Mouse (Mus musculus) monocyte, adult 5-6 weeks (primary cell): ENCODE results near the gene Lypd8. TPM values are rescaled to one million over a fixed set of nuclear protein-coding genes. Genes with fewer than 3 reads are reported as not detected.

Experiments
- ATAC-seq: fragments of 153-309, 156-312 bp; replicated peaks from 2 replicates; pipeline ENCODE4 v1.8.0; 2017; ENCODE audit warnings: mild to moderate bottlenecking; ENCODE audit not compliant: low TSS enrichment, insufficient number of reproducible peaks, severe bottlenecking, poor library complexity, low FRiP score
- total RNA-seq: library from RNA; stranded (forward); fragments of 200-1000, 200-491, 200-594 nt; gene quantifications from 3 replicates; pipeline ENCODE4 v1.2.3, GENCODE M21; 2017

The Lypd8 gene
- total RNA-seq, 1 experiment from 2014 or later, result not detected

DNA sequence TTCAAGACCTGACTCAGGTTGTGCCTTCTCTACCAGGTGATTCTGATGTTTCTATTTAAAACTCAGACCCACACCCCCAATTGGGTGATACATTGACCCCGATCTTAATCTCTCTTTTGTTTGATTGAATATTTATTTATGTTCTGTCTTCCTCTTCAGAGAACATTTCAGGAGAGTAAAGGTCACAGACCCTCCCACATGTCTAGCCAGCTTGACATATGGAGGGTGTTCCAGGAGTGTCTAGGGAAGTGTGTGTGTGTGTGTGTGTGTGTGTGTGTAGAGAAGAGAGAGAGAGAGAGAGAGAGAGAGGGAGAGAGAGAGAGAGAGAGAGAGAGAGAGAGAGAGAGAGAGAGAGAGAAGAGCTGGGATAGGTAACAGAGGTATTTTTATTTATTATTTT, 1.2 kb upstream of the Lypd8 start:
- no peak for ATAC-seq

- ATAC-seq, result no peak
Observed at GRCm38 (mm10) chr11:58379516-58379915, 673 bp downstream of the Lypd8 start.

DNA sequence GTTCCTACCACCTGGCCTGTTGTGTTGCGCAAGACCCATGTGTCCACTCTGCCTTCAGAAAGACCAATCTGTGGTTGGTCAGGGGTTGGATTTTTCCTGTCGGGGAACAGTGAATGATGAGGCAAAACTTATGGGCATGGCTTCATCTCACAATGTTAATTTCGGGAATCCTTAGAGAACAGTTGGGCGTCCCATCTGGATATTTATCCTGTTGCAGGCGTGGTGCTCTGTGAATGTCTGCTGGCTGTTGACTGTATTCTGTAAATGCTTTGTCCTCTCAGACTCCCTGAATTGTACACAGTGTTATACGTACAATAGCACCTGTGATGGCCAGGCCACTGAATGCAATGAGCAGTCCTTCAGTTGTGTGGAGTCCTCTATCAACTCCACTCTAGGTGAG, 3.6 kb downstream of the Lypd8 start:
- ATAC-seq, result no peak

GRCm38 (mm10) chr11:58399985-58400645, 21.3 kb downstream of the Lypd8 start:
- ATAC-seq, result no peak

GRCm38 (mm10) chr11:58400655-58401054, 21.8 kb downstream of the Lypd8 start:
- no peak for ATAC-seq

DNA sequence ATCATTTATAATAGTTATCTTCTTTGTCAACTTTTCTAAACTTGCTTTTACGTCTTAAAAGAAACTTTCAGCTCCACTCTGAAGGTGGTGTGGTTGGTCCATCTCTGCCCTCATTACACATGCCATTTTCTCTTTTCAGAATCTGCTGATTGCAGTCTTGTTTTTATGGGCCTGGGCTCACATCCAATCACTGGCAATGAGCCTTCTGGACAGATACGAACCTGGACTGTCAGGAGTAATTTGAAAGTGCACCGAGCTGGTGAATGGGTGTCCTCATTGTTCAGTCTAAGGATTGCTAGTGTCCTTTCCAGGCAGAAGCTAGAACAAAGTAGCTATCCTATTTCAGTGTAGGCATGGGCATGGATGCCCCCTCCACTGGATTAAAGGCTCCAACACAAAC, 29.2 kb downstream of the Lypd8 start:
- ATAC-seq, result no peak

DNA sequence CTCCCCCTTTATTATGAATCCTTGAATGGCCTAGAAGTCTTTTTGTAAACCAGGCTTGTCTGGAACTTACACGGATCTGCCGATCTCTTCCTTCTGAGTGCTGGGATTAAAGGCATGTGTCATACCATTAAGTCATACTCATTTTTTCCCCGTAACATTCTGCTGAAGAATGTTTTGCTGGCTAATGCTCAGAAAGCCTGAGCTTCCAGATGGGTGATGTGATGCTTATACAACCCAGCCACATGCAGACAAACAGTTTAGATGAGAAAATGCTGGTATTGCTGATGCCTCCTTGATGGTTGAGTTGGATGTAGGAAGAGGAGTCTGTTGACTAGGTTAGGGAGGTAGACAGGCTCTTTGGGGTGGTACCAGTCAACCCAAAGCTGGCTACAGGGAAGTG, 39.5 kb downstream of the Lypd8 start:
- ATAC-seq, result no peak

DNA sequence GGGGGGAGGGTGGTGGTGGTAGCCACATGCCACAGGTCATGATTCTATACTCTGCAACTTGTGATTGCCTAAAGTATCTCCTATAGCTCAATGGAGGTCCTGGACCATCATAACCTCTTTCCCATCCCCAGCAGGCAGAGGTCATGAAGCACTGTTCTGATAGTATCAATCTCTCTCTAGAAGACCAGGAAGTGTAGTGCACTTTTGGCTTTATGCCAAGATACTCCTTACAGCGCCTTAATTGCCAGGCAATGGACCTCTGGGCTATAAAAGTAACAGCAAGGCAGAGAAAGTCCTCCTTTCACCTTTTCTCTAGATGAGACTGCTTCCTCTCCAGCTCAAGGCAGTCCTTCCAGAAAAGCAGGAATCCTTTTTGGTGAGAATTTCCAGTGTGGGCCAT, 42.0 kb downstream of the Lypd8 start, which contains the start of gene 1810065E05Rik:
TSS of gene 1810065E05Rik (plus strand) at position 297 of the 400 bp plus-strand sequence.
- no peak for ATAC-seq

DNA sequence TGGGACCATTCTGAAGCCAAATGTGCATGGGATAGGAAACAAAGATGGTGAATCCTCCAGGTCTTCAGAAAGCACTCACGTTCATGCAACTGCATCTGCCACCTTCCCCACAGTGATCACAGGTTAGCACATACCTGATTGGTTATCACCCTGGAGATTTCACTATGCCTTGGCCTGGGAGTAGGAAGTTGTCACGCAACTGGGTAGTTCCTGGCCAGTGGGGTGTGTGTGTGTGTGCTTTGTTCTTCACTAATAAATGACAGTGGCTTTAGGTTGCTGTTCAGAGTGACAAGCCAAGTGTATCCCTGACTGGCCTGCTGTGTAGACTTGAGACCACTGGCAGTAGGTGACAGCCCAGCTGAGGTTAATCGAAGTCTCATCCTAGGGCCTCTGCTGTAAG, 53.4 kb downstream of the Lypd8 start, which contains the start of gene Gm12253:
TSS of gene Gm12253 (plus strand) at position 301 of the 400 bp plus-strand sequence.
- no peak for ATAC-seq

DNA sequence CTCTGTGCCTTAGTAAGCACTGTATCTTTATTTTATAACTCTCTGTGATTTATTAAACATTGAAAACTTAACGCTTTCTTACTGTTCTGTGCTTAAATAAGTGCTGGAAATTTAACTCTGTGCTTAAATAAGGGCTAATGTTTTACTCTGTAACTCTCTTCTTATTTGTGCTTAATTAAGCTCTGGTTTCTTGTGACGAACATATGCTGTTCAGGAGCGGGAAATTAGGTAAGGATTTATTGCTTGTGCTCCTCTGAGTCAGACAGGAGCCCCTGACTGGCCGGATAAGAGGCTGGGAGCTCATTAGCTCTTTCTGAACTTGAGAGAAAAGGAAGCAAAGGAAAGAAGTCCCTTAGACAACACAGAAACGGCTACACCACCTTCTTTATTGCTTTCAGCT, 59.0 kb downstream of the Lypd8 start:
- ATAC-seq, result no peak

Other genes with a start within 250 kb of the Lypd8 start
- gene Gemin5, start 210.5 kb upstream of the Lypd8 start, total RNA-seq, result 7.1 to 12.0 TPM (median 7.2 TPM) in 3 replicates
- 19.8 to 46.1 TPM (median 30.4 TPM) in 3 replicates for gene Mrpl22, start 207.4 kb upstream of the Lypd8 start, total RNA-seq
- 18.7 to 31.1 TPM (median 19.5 TPM) in 3 replicates for gene Igtp, start 179.5 kb upstream of the Lypd8 start, total RNA-seq
- 8.8 to 21.7 TPM (median 12.9 TPM) in 3 replicates for gene Irgm2, start 179.4 kb upstream of the Lypd8 start, total RNA-seq
- not detected in 3 replicates for gene 4930438A08Rik, start 104.2 kb upstream of the Lypd8 start, total RNA-seq
- 8.4 to 17.0 TPM (median 9.2 TPM) in 3 replicates for gene Zfp692, start 72.0 kb upstream of the Lypd8 start, total RNA-seq
- 33.9 to 39.8 TPM (median 36.0 TPM) in 3 replicates for gene Zfp672, start 48.7 kb upstream of the Lypd8 start, total RNA-seq
- 21.3 to 28.1 TPM (median 21.4 TPM) in 3 replicates for gene Sh3bp5l, start 48.3 kb upstream of the Lypd8 start, total RNA-seq
- not detected in 3 replicates for gene 1810065E05Rik, start 42.1 kb downstream of the Lypd8 start, total RNA-seq
- gene Gm12253, start 53.5 kb downstream of the Lypd8 start, total RNA-seq, result not detected in 3 replicates
- gene Lypd9, start 73.9 kb downstream of the Lypd8 start, total RNA-seq, result not detected in 3 replicates
- not detected in 3 replicates for gene Olfr30, start 83.2 kb downstream of the Lypd8 start, total RNA-seq
- gene Olfr332, start 113.5 kb downstream of the Lypd8 start, total RNA-seq, result not detected in 3 replicates
- not detected in 3 replicates for gene Olfr331, start 123.5 kb downstream of the Lypd8 start, total RNA-seq
- gene Olfr330, start 155.8 kb downstream of the Lypd8 start, total RNA-seq, result not detected in 3 replicates
- gene Olfr329-ps, start 167.4 kb downstream of the Lypd8 start, total RNA-seq, result not detected in 3 replicates
- gene Olfr328, start 176.6 kb downstream of the Lypd8 start, total RNA-seq, result 0.43 TPM in 1 of 3 replicates, not detected in the others
- gene Olfr224, start 191.5 kb downstream of the Lypd8 start, total RNA-seq, result not detected in 3 replicates
- not detected in 3 replicates for gene Olfr325, start 198.7 kb downstream of the Lypd8 start, total RNA-seq
- gene Olfr324, start 216.1 kb downstream of the Lypd8 start, total RNA-seq, result not detected in 3 replicates
- gene 2210407C18Rik, start 237.0 kb downstream of the Lypd8 start, total RNA-seq, result not detected in 3 replicates